Mouse (Mus musculus) testis, adult 2 months (tissue): ENCODE results near the gene Mrpl2.

Source experiments
- CTCF ChIP-seq: fragments of 200-500 bp; IDR thresholded peaks from 2 replicates; pipeline ENCODE4 v1.5.1; 2012; ENCODE audit warnings: low read depth, mild to moderate bottlenecking, inconsistent platforms, low read length, moderate library complexity; ENCODE audit not compliant: control insufficient read depth, insufficient read depth, insufficient replicate concordance
- POLR2A ChIP-seq: fragments of 200-500 bp; IDR thresholded peaks from 2 replicates; pipeline ENCODE4 v1.6.1; 2012; ENCODE audit warnings: low read depth, mild to moderate bottlenecking, inconsistent platforms, low read length, moderate library complexity; ENCODE audit not compliant: control insufficient read depth

DNA sequence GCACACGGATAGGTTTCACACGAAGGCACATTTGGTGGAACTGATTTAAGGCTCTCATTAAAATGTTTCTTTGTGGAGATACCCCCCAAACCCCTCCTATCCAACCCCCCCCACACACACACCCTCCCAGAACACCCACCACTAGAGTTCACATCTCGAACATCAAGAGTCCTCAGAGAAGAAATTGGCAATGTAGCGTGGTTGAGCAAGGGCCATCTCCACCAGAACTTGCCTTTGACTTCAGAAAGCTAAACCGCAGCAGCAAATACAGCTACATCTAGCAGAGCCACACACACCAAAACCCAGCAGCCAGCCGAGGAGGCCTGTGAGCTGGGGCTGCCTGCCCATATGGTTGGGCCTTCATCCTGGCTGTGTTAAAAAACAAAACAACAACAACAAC is 18.6 kb upstream of the Mrpl2 start:
- TF ChIP-seq POLR2A (no peak), CTCF (no peak)
